Mouse (Mus musculus) liver, adult (tissue): Measurements from ENCODE around the gene Egfr.

Experiments
- GATA4 ChIP-seq: IDR thresholded peaks from 2 replicates; pipeline ENCODE4 v1.6.1; 2014; ENCODE audit warnings: mild to moderate bottlenecking, low read length; ENCODE audit not compliant: insufficient replicate concordance

The Egfr gene

GRCm38 (mm10) chr11:16831974-16832464 lies 80.0 kb downstream of the Egfr start:
- TF ChIP-seq GATA4 = no peak

DNA sequence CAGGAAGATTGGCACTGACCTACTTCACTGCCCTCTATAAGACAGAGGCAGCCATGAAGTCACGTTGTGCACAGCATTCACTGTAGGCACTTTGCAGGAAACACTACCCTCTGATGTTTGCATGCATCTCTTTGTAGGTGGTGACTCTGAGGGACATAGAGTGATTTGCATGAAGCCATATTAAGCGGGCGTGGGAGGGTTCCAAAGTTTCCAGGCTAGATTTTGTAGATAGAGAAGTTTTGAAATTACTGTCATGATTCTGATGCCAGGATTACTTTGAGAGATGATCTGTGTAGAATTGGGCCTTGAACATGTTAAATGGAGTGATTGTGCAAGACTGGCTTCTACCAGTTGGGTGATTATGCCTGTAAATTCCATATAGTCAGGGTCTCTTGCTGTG lies 86.8 kb downstream of the Egfr start:
- no peak for TF ChIP-seq GATA4

- TF ChIP-seq GATA4 = no peak
These were observed 90.9 kb downstream of the Egfr start for GRCm38 (mm10) chr11:16842924-16843323.

DNA sequence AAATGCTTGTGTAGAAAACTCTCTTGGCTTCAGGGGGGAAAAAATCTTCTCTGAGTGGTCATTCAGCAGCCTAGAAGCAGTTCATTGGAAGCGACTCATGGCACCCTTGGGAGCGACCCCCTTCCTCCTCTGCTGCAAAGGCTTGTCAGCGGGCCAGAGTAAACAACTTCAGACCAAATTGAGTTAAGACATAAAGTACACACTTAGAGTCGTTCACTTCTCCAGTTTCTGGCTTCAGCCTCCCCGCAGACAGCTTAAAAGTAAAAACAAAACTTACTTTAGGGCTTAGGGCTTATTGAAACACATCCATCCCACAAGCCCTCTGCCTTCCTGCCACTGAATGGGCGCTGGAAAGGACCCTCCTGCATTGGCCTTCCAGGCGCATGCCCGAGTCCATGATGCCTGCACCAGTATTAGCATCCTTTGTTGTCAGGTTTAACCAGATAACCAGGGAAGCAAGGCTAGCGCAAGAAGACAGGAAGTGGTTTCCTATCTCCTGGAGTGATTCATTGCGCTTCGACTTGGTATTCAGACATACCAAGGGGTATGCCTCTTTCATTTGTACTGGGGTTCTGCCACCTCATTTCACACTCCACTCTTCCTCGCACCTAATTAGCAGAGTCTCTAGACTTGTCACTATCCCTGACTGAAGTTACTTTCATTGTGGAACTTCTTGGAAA lies 92.0 kb downstream of the Egfr start:
- no peak for TF ChIP-seq GATA4

DNA sequence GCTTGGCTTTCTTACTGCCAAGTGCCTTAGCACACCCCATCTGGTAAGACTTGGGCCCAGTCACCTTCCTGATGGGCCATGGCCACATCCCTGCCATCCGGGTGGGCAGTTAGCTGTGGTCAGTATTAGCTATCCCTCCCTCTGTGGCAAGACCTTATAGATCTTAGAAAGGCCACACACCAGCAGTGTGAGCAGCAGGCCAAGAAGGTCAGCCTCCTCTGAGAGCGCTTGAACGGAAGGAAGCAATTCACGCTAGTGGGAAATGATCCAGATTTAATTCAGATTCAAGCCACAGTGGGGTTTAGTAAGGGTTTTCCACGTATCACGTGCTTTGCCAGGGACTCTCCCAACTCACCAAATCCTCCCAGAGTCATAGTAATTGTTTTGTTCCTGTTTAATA lies 96.9 kb downstream of the Egfr start:
- no peak for TF ChIP-seq GATA4

DNA sequence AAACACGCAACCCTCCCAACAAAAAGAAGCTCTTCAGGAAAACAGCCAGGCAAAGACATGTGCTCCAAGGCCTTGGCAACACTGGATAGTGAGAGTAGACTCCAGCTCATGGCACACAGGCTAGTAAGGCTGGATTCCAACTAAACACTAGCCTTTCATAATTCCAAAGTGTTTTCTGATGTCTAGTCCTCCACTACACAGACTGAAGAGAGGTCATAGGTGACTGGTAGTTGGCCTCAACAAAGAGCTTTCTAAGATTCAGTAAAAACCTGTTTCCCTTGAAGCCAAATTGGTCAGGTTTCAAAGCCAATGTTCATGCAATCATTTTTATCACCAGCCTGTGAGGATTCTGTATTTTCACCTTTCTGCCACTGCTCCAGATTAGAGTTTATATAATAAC lies 99.4 kb downstream of the Egfr start:
- TF ChIP-seq GATA4 = no peak

DNA sequence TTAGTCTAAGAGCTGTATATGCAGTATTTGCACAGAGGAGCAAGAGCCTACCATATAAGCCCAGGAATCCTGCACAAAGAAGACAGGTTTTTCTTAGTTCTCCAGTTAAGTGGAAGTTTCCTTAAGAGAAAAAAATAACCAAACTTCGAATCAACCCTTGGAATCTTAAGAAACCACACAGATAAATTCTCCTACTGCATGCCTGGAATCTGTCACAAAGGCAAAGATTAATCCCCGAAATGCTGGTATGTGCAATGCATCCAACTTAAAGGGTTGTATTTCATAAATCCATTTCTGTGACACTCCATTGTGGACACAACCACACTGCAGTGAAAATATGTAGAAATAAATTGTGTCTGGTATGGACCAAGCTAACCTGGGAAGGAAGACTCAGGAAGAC lies 102.1 kb downstream of the Egfr start:
- no peak for TF ChIP-seq GATA4

DNA sequence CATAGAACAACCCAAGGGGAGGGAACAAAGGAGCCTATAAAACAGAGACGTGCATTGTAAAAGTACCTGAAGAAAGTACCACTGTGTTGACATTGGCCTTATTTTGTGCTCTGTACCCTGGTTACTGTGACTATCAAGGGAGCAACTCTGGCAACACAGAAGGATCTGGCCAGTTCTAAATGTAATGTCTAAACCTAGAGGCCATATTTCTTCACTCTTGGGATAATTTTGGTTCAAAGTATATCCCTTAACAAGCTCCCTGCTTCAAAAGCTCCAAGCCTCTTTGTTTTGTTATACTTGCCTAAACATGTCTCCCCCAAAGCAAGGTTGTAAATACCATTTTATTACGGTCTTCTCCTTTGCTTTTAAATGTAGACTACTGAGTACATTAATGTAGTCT lies 105.3 kb downstream of the Egfr start:
- no peak for TF ChIP-seq GATA4

DNA sequence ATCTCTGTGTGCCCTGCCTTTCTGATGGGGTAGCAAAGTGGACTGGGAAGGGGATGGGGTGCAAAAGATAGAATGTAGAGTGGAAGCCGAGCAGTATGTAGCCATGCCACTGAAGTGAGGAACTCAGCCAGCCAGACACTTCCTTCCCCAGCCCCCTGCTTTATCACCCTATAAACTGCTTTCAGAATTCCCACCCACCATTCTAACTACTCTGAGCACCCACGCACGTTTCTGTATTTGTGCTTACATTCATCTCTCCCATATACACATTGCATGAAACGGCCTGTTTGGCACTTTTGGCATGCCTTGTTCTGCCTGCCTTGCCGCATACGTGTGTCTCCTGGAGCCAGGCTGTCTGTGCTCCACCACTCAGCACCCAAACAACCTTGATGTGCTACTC lies 109.0 kb downstream of the Egfr start:
- TF ChIP-seq GATA4 = no peak

DNA sequence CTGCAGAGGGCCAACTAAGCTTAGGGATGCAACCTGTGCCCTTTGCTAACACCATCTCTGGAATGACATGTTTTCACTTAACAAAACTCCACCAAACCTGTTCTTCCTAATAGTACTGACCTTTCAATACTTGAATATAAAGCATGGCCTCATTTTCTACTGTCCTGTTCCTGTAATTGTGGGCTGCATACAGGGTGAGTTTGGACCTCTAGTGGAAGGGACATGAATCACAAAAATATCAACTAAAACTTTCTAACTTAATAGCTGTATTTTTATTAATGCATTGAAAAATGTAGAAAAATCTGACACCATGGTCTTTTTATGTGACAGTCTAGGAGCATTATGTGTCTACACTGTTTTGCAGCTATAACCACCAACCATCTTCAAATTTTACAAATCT lies 111.5 kb downstream of the Egfr start:
- no peak for TF ChIP-seq GATA4

DNA sequence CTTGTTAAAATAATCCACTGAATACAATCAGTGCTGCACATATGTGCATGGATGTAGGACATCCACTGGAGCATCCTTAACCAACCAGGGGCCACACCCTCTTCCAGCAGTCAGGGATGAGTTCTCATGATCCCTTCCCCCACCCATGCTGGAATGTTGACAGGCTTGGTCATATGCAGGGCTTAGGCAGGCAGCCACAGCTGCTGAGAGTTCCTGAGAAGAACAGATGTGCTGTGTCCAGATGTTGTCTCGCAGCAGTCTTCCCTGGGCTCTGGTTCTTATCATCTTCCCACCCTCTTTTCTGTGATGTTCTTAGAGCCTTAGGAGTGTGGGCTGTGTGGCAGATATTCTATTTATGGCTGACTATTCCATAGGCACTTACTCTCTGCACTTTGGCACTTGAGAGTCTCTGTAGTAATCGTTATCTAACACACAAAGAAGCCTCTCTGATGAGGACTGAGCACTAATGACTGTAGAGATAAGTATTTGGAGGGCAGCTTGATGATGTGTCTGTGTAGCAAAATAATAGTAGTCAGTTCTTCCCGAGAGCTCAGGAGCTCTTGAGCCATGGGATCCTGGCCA lies 113.1 kb downstream of the Egfr start:
- TF ChIP-seq GATA4 = no peak

- no peak for TF ChIP-seq GATA4
These were observed 116.0 kb downstream of the Egfr start for GRCm38 (mm10) chr11:16868051-16868450.

GRCm38 (mm10) chr11:16869506-16869905 lies 117.5 kb downstream of the Egfr start:
- no peak for TF ChIP-seq GATA4

DNA sequence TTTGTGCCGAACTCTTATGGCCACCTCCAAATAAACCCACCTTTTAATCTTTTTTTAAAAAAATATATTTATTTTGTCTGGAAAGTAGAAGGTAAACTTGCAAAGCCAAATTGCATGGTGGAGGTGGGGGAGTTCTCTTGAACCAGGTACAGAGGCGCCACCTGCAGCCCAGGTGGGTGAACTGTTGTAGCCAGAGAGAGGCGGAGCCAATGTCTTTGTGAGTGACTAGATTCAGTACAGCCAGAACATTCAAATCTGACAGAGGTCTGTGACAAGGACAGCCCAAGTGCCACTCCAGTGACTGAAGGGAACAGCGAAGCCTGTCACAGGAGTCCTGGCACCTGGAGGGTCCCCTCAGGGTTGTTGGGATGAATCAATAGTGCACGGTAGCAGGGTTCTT lies 119.1 kb downstream of the Egfr start:
- TF ChIP-seq GATA4 = no peak

GRCm38 (mm10) chr11:16877676-16878378 lies 125.8 kb downstream of the Egfr start:
- TF ChIP-seq GATA4 = no peak

- TF ChIP-seq GATA4 = no peak
These were observed 129.9 kb downstream of the Egfr start for GRCm38 (mm10) chr11:16881932-16882331.
